Mouse (Mus musculus) T-helper 17 cell (primary cell): ENCODE measurements around the gene Crispld2.

ENCODE experiments used
- in situ Hi-C, 2 experiments: fragments of 300-600 bp; cut with MboI, MseI; formaldehyde crosslinking; loops; 1 replicate in 1 of 2; 2 replicates in 1 of 2; pipeline ENCODE4 v1.15.1; 2025; ENCODE audit warnings: high pct_unique_total_duplicates in 2 of 2

Crispld2 gene

GRCm38 (mm10) chr8:120032549-120033208 lies 40.4 kb downstream of the Crispld2 start:
- in situ Hi-C loops, result no loop called here

GRCm38 (mm10) chr8:120034471-120034870 lies 42.2 kb downstream of the Crispld2 start:
- in situ Hi-C loops, result no loop called here

DNA sequence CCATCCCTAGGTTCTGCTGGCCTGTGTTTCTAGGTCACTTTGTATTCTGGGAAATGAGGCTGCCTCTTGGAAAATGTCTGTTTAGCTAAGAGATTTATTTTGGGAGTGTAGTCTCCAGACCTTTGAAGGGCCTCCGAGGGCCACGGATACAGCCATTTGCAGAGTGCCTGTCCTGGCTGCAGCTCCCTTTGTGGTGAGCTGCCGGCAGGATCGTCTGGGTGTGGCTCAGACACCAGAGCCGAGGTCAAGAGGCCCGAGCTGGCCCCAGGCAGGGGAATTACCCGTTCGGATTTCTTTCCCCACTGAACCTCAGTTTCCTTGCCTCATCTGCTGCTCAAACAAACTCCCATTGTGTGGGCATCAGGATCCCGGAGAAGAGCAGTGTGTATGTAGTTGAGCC lies 43.9 kb downstream of the Crispld2 start:
- in situ Hi-C loops, result no loop called here

GRCm38 (mm10) chr8:120036578-120036977 lies 44.3 kb downstream of the Crispld2 start:
- in situ Hi-C loops, result no loop called here

DNA sequence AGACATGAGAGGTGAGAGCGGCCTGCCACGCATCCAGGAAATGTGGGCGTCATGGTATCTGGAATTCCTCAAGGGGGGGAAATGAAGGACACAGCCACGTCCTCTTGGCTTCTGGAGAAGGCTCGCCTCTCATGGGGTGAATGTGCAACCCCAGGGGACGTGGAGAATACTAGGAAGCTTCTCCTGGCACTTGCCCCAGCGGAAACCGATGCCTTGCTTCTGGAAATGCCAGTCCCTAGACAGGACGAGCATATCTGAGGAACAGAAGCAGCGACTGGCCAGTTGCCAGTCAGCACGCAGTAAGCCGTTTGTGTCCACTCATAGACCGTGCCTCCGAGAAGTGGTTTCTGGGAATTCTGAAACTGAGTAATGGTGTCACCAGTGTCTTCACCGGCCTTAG lies 45.0 kb downstream of the Crispld2 start:
- in situ Hi-C loops, result no loop called here

GRCm38 (mm10) chr8:120037611-120038010 lies 45.4 kb downstream of the Crispld2 start:
- in situ Hi-C loops, result no loop called here

DNA sequence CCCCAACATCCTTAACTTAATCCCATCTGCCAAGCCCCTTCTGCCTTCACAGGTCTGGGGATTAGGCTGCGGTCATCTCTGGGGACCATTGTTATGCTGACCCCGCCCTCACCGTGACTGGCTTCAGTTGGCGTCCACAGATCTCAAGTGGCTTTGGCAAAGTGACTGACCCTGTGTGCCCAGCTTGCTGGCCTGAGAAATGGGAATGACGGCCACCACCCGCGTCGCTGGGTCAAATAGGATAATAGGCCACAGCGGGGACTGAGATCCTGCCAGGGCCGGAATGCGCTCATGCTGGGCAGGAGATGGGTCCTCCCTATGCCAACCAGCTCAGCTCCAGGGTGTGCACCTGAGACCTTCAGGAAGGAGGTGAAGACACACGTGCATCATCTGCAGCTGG lies 46.5 kb downstream of the Crispld2 start:
- in situ Hi-C loops, result no loop called here

DNA sequence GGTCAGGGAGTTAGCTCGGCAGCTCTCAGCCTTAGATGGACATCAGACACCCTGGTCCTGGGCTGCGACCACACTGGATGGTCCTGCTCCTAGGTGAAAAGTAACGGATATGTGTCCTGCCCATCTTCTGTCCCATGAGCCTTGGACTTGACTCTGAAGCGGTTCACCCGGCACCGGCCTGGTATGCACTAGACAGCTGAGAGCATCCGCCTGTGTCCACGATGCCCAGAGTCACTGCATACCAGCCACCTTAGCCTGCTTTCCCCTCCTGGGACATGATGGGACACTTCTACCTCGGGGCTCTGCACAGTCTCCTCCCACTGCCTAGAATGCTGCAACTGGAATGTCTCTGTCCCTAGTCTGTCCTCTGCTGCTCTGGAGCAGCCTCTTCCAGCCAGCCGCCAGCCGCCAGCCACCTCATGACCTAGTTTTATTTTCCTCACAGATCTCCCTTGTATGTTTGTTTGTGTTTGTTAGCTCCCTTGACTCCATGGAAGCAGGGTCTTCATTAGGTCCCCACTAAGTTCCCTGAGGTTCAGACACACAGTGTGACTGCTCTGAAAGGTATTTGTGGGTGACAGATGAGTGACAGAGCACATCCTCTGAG lies 47.2 kb downstream of the Crispld2 start:
- in situ Hi-C loops, result no loop called here

GRCm38 (mm10) chr8:120040861-120041260 lies 48.6 kb downstream of the Crispld2 start:
- in situ Hi-C loops, result no loop called here

DNA sequence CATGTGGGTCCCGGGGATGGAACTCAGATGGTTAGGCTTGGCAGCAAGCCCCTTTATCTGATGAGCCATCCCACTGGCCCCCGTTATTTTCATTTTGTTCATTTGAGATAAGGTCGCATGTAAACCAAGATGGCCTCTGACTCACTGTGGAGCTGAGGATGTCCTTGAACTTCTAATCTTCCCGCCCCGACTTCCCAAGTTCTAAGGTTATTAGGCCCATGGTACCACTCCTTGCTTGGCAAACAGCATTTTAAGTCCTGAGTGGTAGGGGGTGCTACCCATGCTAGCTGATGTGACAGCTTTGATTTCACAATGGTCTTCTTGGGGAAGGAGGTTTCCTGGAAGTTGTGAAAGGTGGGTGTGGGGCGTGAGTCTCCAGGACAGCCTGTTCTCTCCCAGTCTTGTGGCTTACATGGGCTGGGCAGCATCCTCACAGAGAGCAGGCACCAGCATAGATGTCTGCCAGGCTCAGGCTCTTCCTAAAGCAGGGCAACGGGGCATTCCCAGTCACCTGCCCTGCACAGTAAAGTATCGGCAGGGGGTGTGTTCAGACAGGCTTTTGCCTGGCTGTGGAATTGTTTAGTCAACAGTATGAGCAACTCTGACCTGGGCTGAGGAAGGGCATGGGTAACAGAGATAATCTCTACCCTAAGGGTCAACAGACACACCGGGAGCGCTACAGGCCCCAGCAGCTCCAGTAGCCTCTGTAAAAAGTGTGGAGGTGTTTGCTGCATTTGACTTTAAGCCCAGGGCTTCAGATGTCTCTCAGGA lies 50.5 kb downstream of the Crispld2 start:
- in situ Hi-C loops, result no loop called here

GRCm38 (mm10) chr8:120044907-120045306 lies 52.7 kb downstream of the Crispld2 start:
- in situ Hi-C loops, result no loop called here

DNA sequence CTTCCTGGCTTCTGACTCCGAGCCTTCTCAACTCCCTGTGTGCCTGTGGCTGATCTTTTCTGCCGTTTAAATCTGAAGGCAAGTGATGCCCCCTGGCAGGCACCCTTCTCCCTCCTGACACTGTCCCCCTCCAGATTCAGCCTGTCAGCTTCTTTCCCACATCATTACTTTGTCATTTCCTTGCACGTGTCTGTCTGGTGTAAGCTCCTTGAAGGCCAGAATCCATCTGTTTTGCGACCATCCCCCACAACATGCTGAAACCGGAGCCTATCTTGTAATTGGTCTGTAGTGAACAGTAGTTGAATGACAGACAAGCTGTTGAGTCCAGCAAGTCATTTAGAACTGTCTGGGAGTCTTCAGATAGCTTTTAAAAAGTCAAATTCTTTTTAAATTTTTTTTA lies 53.2 kb downstream of the Crispld2 start:
- in situ Hi-C loops, result no loop called here

GRCm38 (mm10) chr8:120046258-120047020 lies 54.2 kb downstream of the Crispld2 start:
- in situ Hi-C loops, result no loop called here

- in situ Hi-C loops, result no loop called here
Observed at GRCm38 (mm10) chr8:120049949-120050348, 57.7 kb downstream of the Crispld2 start.

- in situ Hi-C loops, result no loop called here
Observed at GRCm38 (mm10) chr8:120050376-120050775, 58.1 kb downstream of the Crispld2 start.

GRCm38 (mm10) chr8:120051006-120051405 lies 58.8 kb downstream of the Crispld2 start:
- in situ Hi-C loops, result no loop called here

DNA sequence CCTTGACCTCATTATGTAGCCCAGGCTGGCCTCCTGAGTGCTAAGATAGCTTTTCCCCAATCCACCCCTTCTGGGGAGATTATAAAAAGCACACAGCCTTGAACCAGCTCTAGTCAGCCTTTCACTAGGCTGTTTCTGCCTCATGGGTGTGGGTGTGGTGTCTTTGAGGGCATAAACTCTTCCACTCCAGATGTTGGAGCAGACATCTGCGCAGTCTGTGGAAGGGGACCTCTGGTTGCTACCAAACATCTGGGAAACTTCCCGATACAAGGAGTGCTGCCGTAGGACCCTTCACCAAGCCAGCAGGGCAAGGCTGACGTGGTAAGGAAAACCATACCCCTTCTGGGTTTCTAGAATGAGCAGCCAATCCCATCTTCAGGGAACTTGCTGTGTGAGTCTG lies 59.7 kb downstream of the Crispld2 start:
- in situ Hi-C loops, result no loop called here

DNA sequence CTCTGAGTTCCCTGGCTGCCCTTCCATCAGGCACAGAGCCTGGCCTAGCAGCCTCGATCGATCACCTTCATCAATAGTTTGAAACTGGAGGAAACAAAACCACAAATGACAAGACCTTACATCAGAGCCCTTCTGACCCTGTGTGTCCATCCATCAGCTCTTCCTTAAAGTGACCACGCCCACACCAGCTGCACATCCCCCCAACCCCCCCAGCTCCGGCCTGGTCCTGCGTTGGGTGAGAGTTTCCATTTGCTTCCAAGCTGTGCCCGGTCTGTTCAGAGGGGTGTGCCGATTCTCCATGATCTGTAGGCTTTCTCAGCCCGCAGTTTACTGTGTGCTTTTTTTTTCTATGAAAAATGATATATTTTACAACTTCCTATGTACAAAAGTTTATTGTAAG lies 60.1 kb downstream of the Crispld2 start:
- in situ Hi-C loops, result no loop called here

DNA sequence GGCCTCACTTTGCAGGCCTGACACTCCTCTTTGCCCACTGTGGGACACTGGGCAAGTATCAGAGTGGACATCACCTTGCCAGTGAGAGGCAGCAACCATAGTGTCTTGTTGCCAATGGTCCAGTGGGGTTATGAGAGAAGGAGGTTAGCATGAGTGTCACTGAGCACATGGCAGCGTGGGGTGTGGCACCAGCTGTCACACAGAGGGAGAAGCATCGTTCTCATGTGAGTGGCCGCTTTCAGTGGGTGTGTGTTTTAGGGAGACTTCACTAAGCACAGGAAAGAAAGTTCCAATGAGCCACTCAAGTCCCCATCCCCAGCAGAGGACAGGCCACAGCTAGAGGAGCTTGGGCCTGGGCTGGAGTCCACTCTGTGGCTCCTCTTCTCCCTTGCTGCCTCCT lies 62.6 kb downstream of the Crispld2 start:
- in situ Hi-C loops, result no loop called here

DNA sequence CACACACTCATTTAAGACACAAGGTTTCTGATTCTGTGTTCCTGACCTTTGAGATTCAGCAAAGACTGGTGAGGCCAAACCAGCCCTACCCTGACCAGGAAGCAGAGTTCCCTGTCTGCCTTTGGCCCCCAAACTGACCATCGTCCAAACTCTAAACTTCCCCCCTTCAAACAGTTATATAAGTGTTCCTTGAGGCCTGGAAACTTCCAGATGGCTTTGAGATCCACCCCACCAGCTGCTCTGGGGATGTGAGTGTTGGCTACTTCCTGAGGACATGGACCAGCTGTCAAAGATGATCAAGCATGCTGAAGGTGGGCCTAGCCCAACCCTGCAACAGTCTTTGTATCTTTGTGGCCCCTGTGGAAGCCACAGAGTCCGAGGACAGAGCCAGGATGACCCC lies 64.8 kb downstream of the Crispld2 start:
- in situ Hi-C loops, result no loop called here

DNA sequence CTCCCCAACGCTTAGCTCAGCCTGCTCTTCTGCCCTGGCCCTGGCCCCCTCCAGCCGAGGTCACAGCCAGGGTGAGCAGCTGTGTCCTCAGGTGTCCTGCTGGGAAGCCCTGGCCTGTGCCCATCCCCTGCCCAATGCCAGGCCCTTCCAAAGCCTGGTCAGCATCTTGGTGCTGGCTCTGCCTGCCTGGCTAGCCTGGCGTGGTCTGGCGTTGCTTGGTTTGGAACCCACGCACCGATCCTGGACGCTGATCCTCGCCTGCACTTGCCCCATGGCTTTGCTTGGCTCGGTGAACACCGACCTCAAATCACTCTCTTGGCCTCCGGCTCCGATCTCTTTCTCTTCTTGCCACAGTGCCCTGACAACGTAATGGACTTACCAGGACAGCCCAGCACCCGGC lies 70.5 kb downstream of the Crispld2 start:
- in situ Hi-C loops, result no loop called here

DNA sequence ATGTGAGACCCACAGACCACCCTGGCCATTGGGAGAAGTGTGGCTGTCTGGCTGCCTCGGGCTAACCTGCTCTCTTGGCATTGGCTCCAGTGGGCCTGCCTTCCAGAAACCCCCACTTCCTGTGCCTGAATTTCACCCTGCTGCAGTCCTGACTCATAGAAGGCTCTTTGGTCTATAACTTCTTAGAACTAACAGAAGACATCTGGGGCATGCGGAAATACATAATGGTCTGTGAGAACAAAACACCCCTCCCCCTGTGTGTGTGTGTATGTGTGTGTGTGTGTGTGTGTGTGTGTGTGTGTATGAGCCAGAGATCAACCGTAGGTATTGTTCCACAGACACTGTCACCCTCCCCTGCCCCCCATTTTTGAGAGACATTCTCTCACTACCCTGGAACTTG lies 71.1 kb downstream of the Crispld2 start:
- in situ Hi-C loops, result no loop called here
